In genomic region chr15:78557693-78558535, GRCm38 (mm10) we compare ENCODE assay signal across 24 mouse cellular contexts. TPM values are rescaled to one million over a fixed set of nuclear protein-coding genes. Genes with fewer than 3 reads are reported as not detected.
A peak's percentile ranks its signal among the peaks of the same experiment; 100 is the strongest.
DNase-seq lines count a peak whose midpoint lies in the region; ATAC-seq lines count a peak whose summit lies in the region.
"Had no signal": no experiment of that assay in that cellular context is flagged by ENCODE, and none has a peak within 500 bp of the region (broad histone marks: within the 10 kb centered on the region; RNA-seq: fewer than 3 reads in every experiment).

No protein-coding gene starts in this region.

- peaks cover 8% of the 10 kb centered on the region; the same call in 1 of the 2 replicates for H3K9me3 ChIP-seq in limb, embryonic 13.5 days
- no peaks in the 10 kb centered on the region for H3K9me3 ChIP-seq in limb, embryonic 10.5 days (replicated peaks)
- H3K9me3 ChIP-seq: embryonic facial prominence, embryonic 12.5 days; hindbrain, embryonic 15.5 days; lung, embryonic 15.5 days had no signal

- ATAC-seq in limb, embryonic 13.5 days (ENCODE audit: low FRiP score, low read depth) = no peak
- ATAC-seq in megakaryocyte progenitor cell, adult 5-6 weeks (replicated peaks; ENCODE audit: poor library complexity) = 0 out of 2 replicates have a peak, but pooled peaks have one; percentile 17
- ATAC-seq: forebrain, embryonic 16.5 days had no signal

- H3K36me3 ChIP-seq in limb, embryonic 13.5 days = no peaks in the 10 kb centered on the region
- H3K36me3 ChIP-seq in limb, embryonic 10.5 days = no peaks in the 10 kb centered on the region
- H3K36me3 ChIP-seq: embryonic facial prominence, embryonic 12.5 days; hindbrain, embryonic 15.5 days; limb, embryonic 12.5 days; lung, embryonic 15.5 days; midbrain, embryonic 12.5 days; neural tube, embryonic 13.5 days had no signal

- H3K27ac ChIP-seq in limb, embryonic 13.5 days = no peak overlapping the region
- no peak overlapping the region for H3K27ac ChIP-seq in limb, embryonic 10.5 days
- H3K27ac ChIP-seq: embryonic facial prominence, embryonic 12.5 days; hindbrain, embryonic 15.5 days; kidney, postnatal 0 days; limb, embryonic 12.5 days; liver, embryonic 14.5 days; lung, embryonic 15.5 days; midbrain, embryonic 12.5 days; neural tube, embryonic 13.5 days had no signal

- H3K27me3 ChIP-seq in limb, embryonic 13.5 days = peaks cover 4% of the 10 kb centered on the region; the same call in 1 of the 2 replicates
- H3K27me3 ChIP-seq in limb, embryonic 10.5 days (ENCODE audit: low read depth, poor library complexity, severe bottlenecking) = no peaks in the 10 kb centered on the region
- H3K27me3 ChIP-seq: embryonic facial prominence, embryonic 12.5 days; hindbrain, embryonic 15.5 days; limb, embryonic 12.5 days; lung, embryonic 15.5 days; midbrain, embryonic 12.5 days; neural tube, embryonic 13.5 days had no signal

- DNase-seq in limb, embryonic 10.5 days (ENCODE audit: low spot score) = no peak
- peak; percentile 58 for DNase-seq in CD4-positive, CD25-positive, alpha-beta regulatory T cell, adult 2 months (ENCODE audit: low read depth, low spot score)
- DNase-seq in T-cell, adult 2 months (ENCODE audit: low spot score) = peak; percentile 65
- no peak for DNase-seq in heart, adult 8-10 months (ENCODE audit: low spot score)
- DNase-seq in c-Kit-positive CD71-positive TER-119-positive erythroid progenitor cells, embryonic 14.5 days (ENCODE audit: low spot score) = no peak
- DNase-seq: cerebellum, adult 9-11 months; heart, postnatal 10 days; kidney, adult 11 months; lung, postnatal 4 days; spleen, adult 18-20 months had no signal

- H3K4me3 ChIP-seq in limb, embryonic 13.5 days = no peak overlapping the region
- H3K4me3 ChIP-seq in limb, embryonic 10.5 days = no peak overlapping the region
- H3K4me3 ChIP-seq: embryonic facial prominence, embryonic 12.5 days; erythroblast, embryonic 14.5 days; hindbrain, embryonic 15.5 days; limb, embryonic 12.5 days; lung, embryonic 15.5 days; midbrain, embryonic 12.5 days; neural tube, embryonic 13.5 days had no signal

- H3K4me2 ChIP-seq in limb, embryonic 13.5 days (replicated peaks) = no peak overlapping the region
- H3K4me2 ChIP-seq: embryonic facial prominence, embryonic 12.5 days; heart, embryonic 11.5 days; hindbrain, embryonic 15.5 days; limb, embryonic 12.5 days; lung, embryonic 15.5 days; midbrain, embryonic 12.5 days; neural tube, embryonic 13.5 days had no signal

- 0 out of 2 replicates have a peak overlapping the region, but pooled peaks have one; percentile 1 for H3K9ac ChIP-seq in limb, embryonic 13.5 days
- H3K9ac ChIP-seq: embryonic facial prominence, embryonic 12.5 days; hindbrain, embryonic 15.5 days; limb, embryonic 12.5 days; liver, embryonic 14.5 days; lung, embryonic 15.5 days; midbrain, embryonic 12.5 days; neural tube, embryonic 13.5 days had no signal

- no peaks in the 10 kb centered on the region; the same call in 1 of the 2 replicates for H3K4me1 ChIP-seq in limb, embryonic 13.5 days
- H3K4me1 ChIP-seq in limb, embryonic 10.5 days = 0 out of 2 replicates have a peak, but pooled peaks cover 10% of the 10 kb centered on the region
- H3K4me1 ChIP-seq: embryonic facial prominence, embryonic 12.5 days; hindbrain, embryonic 15.5 days; limb, embryonic 12.5 days; lung, embryonic 15.5 days; midbrain, embryonic 12.5 days; neural tube, embryonic 13.5 days had no signal

- 56% methylated on average over 10 of the region's 10 CpGs for WGBS in limb, embryonic 13.5 days
- 70% methylated on average over 10 of the region's 10 CpGs for WGBS in limb, embryonic 10.5 days

RNA-seq across cellular contexts. Expression of gene Sstr3, which starts 13.4 kb away (rescaled TPM):
- polyA plus RNA-seq in limb, embryonic 13.5 days (2015; fragmentation: Nextera tagmentation; extraction: Ambion mirVana) = not detected in 2 replicates
- polyA plus RNA-seq in limb, embryonic 10.5 days (2016; fragmentation: Nextera tagmentation; extraction: Ambion mirVana) = not detected in 2 replicates
- not detected in 2 replicates for total RNA-seq in megakaryocyte progenitor cell, adult 5-6 weeks (2015)
- total RNA-seq in megakaryocyte progenitor cell, adult 5-6 weeks (2017) = not detected in 2 replicates
- total RNA-seq in heart, adult 8-10 months (2022) = not detected
- polyA plus RNA-seq: embryonic facial prominence, embryonic 12.5 days; erythroblast, embryonic 14.5 days; gonadal fat pad, adult 2 months; lung, embryonic 15.5 days had no signal

RNA-seq across cellular contexts. Expression of gene Rac2, which starts 14.7 kb away (rescaled TPM):
- polyA plus RNA-seq in limb, embryonic 13.5 days (2015; fragmentation: Nextera tagmentation; extraction: Ambion mirVana) = 11.3 and 12.5 TPM in 2 replicates
- 4.3 and 4.4 TPM in 2 replicates for polyA plus RNA-seq in limb, embryonic 10.5 days (2016; fragmentation: Nextera tagmentation; extraction: Ambion mirVana)
- 402 and 432 TPM in 2 replicates for total RNA-seq in megakaryocyte progenitor cell, adult 5-6 weeks (2015)
- total RNA-seq in megakaryocyte progenitor cell, adult 5-6 weeks (2017) = 164 and 243 TPM in 2 replicates
- total RNA-seq in heart, adult 8-10 months (2022) = 1 to 10 TPM; 1.2 to 7.6 (median 2.7) TPM

RNA-seq across cellular contexts. Expression of gene C1qtnf6, which starts 26.7 kb away (rescaled TPM):
- polyA plus RNA-seq in limb, embryonic 13.5 days (2015; fragmentation: Nextera tagmentation; extraction: Ambion mirVana) = 32.2 and 34.6 TPM in 2 replicates
- 10.9 and 14.6 TPM in 2 replicates for polyA plus RNA-seq in limb, embryonic 10.5 days (2016; fragmentation: Nextera tagmentation; extraction: Ambion mirVana)
- total RNA-seq in megakaryocyte progenitor cell, adult 5-6 weeks (2015) = 4.8 and 5.3 TPM in 2 replicates
- 0.30 and 0.46 TPM in 2 replicates for total RNA-seq in megakaryocyte progenitor cell, adult 5-6 weeks (2017)
- 10 to 100 TPM in 1 of 4 experiments, 1 to 10 TPM in 3; 8.2 to 12.6 (median 9.5) TPM for total RNA-seq in heart, adult 8-10 months (2022)
- polyA plus RNA-seq: erythroblast, embryonic 14.5 days had no signal

RNA-seq across cellular contexts. Expression of gene Cyth4, which starts 38.9 kb away (rescaled TPM):
- polyA plus RNA-seq in limb, embryonic 13.5 days (2015; fragmentation: Nextera tagmentation; extraction: Ambion mirVana) = 8.0 and 8.7 TPM in 2 replicates
- polyA plus RNA-seq in limb, embryonic 10.5 days (2016; fragmentation: Nextera tagmentation; extraction: Ambion mirVana) = 3.2 and 4.4 TPM in 2 replicates
- total RNA-seq in megakaryocyte progenitor cell, adult 5-6 weeks (2015) = 34.6 and 45.8 TPM in 2 replicates
- total RNA-seq in megakaryocyte progenitor cell, adult 5-6 weeks (2017) = 74.9 and 87.2 TPM in 2 replicates
- total RNA-seq in heart, adult 8-10 months (2022) = 1 to 10 TPM; 4.2 to 8.7 (median 5.3) TPM

Comparison
In these comparisons a context has a peak if more than half of its experiments do, and no peak if none do; other contexts are left out.
1. DNase-seq: peak in CD4-positive, CD25-positive, alpha-beta regulatory T cell, adult 2 months (single experiment) and T-cell, adult 2 months (single experiment); none in limb, embryonic 10.5 days (single experiment), heart, adult 8-10 months (single experiment) and c-Kit-positive CD71-positive TER-119-positive erythroid progenitor cells, embryonic 14.5 days (single experiment).
2. RNA of gene Rac2, which starts 14.7 kb away (total RNA-seq): 164 to 432 TPM in megakaryocyte progenitor cell, adult 5-6 weeks; 1.2 to 7.6 TPM in heart, adult 8-10 months; every median in the first group is over 10 times any median in the second.